Mouse (Mus musculus) 416B (cell line): ENCODE results near the gene Slc24a1.
A peak's percentile ranks its signal among the peaks of the same experiment; 100 is the strongest.

ENCODE experiments used
- DNase-seq: peaks from one replicate; pipeline ENCODE4 v3.0.0; 2011; ENCODE audit warnings: low read depth

Gene Slc24a1

GRCm38 (mm10) chr9:64937491-64937890 lies 13.9 kb downstream of the Slc24a1 start:
- DNase-seq = peak; percentile 54

GRCm38 (mm10) chr9:64936508-64936907 lies 14.9 kb downstream of the Slc24a1 start:
- peak; percentile 79 for DNase-seq

GRCm38 (mm10) chr9:64934015-64934754 lies 17.2 kb downstream of the Slc24a1 start:
- no peak for DNase-seq

- peak; percentile 80 for DNase-seq
Measured at GRCm38 (mm10) chr9:64931751-64932610, 19.4 kb downstream of the Slc24a1 start.

- DNase-seq = no peak
Measured at GRCm38 (mm10) chr9:64930256-64930655, 21.2 kb downstream of the Slc24a1 start.

GRCm38 (mm10) chr9:64926201-64926991 lies 25.0 kb downstream of the Slc24a1 start:
- DNase-seq = peak; percentile 71

- peak; percentile 89 for DNase-seq
Measured at GRCm38 (mm10) chr9:64925771-64926170, 25.6 kb downstream of the Slc24a1 start.

- no peak for DNase-seq
Measured at GRCm38 (mm10) chr9:64918560-64918959, 32.8 kb downstream of the Slc24a1 start.

- DNase-seq = no peak
Measured at GRCm38 (mm10) chr9:64914629-64915028, 36.8 kb downstream of the Slc24a1 start.

- no peak for DNase-seq
Measured at GRCm38 (mm10) chr9:64913973-64914372, 37.4 kb downstream of the Slc24a1 start.

GRCm38 (mm10) chr9:64913406-64913805 lies 38.0 kb downstream of the Slc24a1 start:
- DNase-seq = no peak

- no peak for DNase-seq
Measured at GRCm38 (mm10) chr9:64907441-64907840, 44.0 kb downstream of the Slc24a1 start.

- DNase-seq = no peak
Measured at GRCm38 (mm10) chr9:64904917-64905640, 46.3 kb downstream of the Slc24a1 start.

- DNase-seq = peak; percentile 88
Measured at GRCm38 (mm10) chr9:64903386-64903785, 48.0 kb downstream of the Slc24a1 start.

- DNase-seq = no peak
Measured at GRCm38 (mm10) chr9:64902866-64903265, 48.5 kb downstream of the Slc24a1 start.

- DNase-seq = no peak
Measured at GRCm38 (mm10) chr9:64896605-64897004, 54.8 kb downstream of the Slc24a1 start.

GRCm38 (mm10) chr9:64886008-64886407 lies 65.4 kb downstream of the Slc24a1 start:
- DNase-seq = no peak
